Mouse (Mus musculus) frontal cortex, postnatal 14 days (tissue): ENCODE results near the gene Gm21762.
"Not testable (repeated sequence)": the region's sequence is repeated elsewhere in the genome, so short reads cannot be mapped to it uniquely, and the experiment has no call there.

Source experiments
- DNase-seq, 2 experiments: peaks; one replicate each; pipeline ENCODE4 v3.0.0; 2022; ENCODE audit warnings: low spot score in 2 of 2

Gene Gm21762

GRCm38 (mm10) chr13:120215847-120216246 is at the start of gene Gm21762:
TSS of gene Gm21762 (minus strand) at chr13:120215947.
- DNase-seq, result not testable (repeated sequence)

GRCm38 (mm10) chr13:120262870-120263269 is 47.1 kb upstream of the Gm21762 start, which contains the start of gene AF067061:
TSS of gene AF067061 (plus strand) at chr13:120263114.
- DNase-seq, result not testable (repeated sequence)

GRCm38 (mm10) chr13:120259718-120260117 is 44.0 kb upstream of the Gm21762 start:
- not testable (repeated sequence) for DNase-seq

GRCm38 (mm10) chr13:120258817-120259658 is 43.3 kb upstream of the Gm21762 start:
- DNase-seq, result not testable (repeated sequence)

GRCm38 (mm10) chr13:120251208-120251924 is 35.6 kb upstream of the Gm21762 start:
- not testable (repeated sequence) for DNase-seq

GRCm38 (mm10) chr13:120238811-120239210 is 23.1 kb upstream of the Gm21762 start, which contains the start of gene Gm21731:
TSS of gene Gm21731 (plus strand) at chr13:120239111.
- not testable (repeated sequence) for DNase-seq

GRCm38 (mm10) chr13:120232447-120233049 is 16.8 kb upstream of the Gm21762 start:
- not testable (repeated sequence) for DNase-seq

GRCm38 (mm10) chr13:120231798-120232197 is 16.1 kb upstream of the Gm21762 start:
- not testable (repeated sequence) for DNase-seq

GRCm38 (mm10) chr13:120223012-120223659 is 7.4 kb upstream of the Gm21762 start:
- peak in 1 of 2 experiments; percentile 5 for DNase-seq

GRCm38 (mm10) chr13:120220922-120221321 is 5.2 kb upstream of the Gm21762 start:
- DNase-seq, result not testable (repeated sequence)

GRCm38 (mm10) chr13:120196189-120196821 is 19.4 kb downstream of the Gm21762 start:
- not testable (repeated sequence) for DNase-seq

GRCm38 (mm10) chr13:120172133-120172532 is 43.6 kb downstream of the Gm21762 start, which contains the start of gene Gm21818:
TSS of gene Gm21818 (plus strand) at chr13:120172433.
- DNase-seq, result not testable (repeated sequence)

- DNase-seq, result not testable (repeated sequence)
Measured at GRCm38 (mm10) chr13:120168301-120168700, 47.4 kb downstream of the Gm21762 start.
